Mouse (Mus musculus) ovary, postnatal 14 days (tissue): Measurements from ENCODE around the gene Cadm1.
A peak's percentile ranks its signal among the peaks of the same experiment; 100 is the strongest.

Experiments
- DNase-seq: peaks from one replicate; pipeline ENCODE4 v3.0.0; 2022; ENCODE audit warnings: low spot score

Gene Cadm1

GRCm38 (mm10) chr9:47801242-47801641, 271.3 kb downstream of the Cadm1 start:
- DNase-seq = no peak

- no peak for DNase-seq
Measured at GRCm38 (mm10) chr9:47802527-47802926, 272.6 kb downstream of the Cadm1 start.

GRCm38 (mm10) chr9:47803531-47804105, 273.6 kb downstream of the Cadm1 start:
- DNase-seq = no peak

GRCm38 (mm10) chr9:47805658-47806057, 275.7 kb downstream of the Cadm1 start:
- no peak for DNase-seq

- DNase-seq = no peak
Measured at GRCm38 (mm10) chr9:47825668-47826067, 295.7 kb downstream of the Cadm1 start.

- DNase-seq = peak; percentile 18
Measured at GRCm38 (mm10) chr9:47828762-47829161, 298.8 kb downstream of the Cadm1 start.

GRCm38 (mm10) chr9:47829204-47829603, 299.2 kb downstream of the Cadm1 start:
- no peak for DNase-seq

- DNase-seq = no peak
Measured at GRCm38 (mm10) chr9:47829846-47830245, 299.9 kb downstream of the Cadm1 start.

- no peak for DNase-seq
Measured at GRCm38 (mm10) chr9:47831412-47831811, 301.4 kb downstream of the Cadm1 start.

GRCm38 (mm10) chr9:47838170-47838569, 308.2 kb downstream of the Cadm1 start:
- DNase-seq = no peak

- DNase-seq = no peak
Measured at GRCm38 (mm10) chr9:47838890-47839691, 309.1 kb downstream of the Cadm1 start.

- DNase-seq = no peak
Measured at GRCm38 (mm10) chr9:47839692-47840025, 309.7 kb downstream of the Cadm1 start.

- DNase-seq = no peak
Measured at GRCm38 (mm10) chr9:47843328-47843727, 313.4 kb downstream of the Cadm1 start.

- DNase-seq = no peak
Measured at GRCm38 (mm10) chr9:47846275-47846674, 316.3 kb downstream of the Cadm1 start.

GRCm38 (mm10) chr9:47846926-47847325, 317.0 kb downstream of the Cadm1 start:
- DNase-seq = no peak

- DNase-seq = no peak
Measured at GRCm38 (mm10) chr9:47847797-47848196, 317.8 kb downstream of the Cadm1 start.

GRCm38 (mm10) chr9:47848745-47849144, 318.8 kb downstream of the Cadm1 start:
- DNase-seq = no peak

- DNase-seq = no peak
Measured at GRCm38 (mm10) chr9:47856311-47856710, 326.3 kb downstream of the Cadm1 start.

GRCm38 (mm10) chr9:47857235-47857634, 327.3 kb downstream of the Cadm1 start:
- no peak for DNase-seq

GRCm38 (mm10) chr9:47858134-47858533, 328.2 kb downstream of the Cadm1 start:
- no peak for DNase-seq

GRCm38 (mm10) chr9:47858778-47859395, 328.9 kb downstream of the Cadm1 start:
- no peak for DNase-seq

- no peak for DNase-seq
Measured at GRCm38 (mm10) chr9:47860994-47861393, 331.0 kb downstream of the Cadm1 start.

- no peak for DNase-seq
Measured at GRCm38 (mm10) chr9:47861783-47862182, 331.8 kb downstream of the Cadm1 start.
